ENCODE assay signal across 31 mouse cellular contexts in genomic region chr1:96556258-96556657, GRCm38 (mm10).
"Had no signal": no experiment of that assay in that cellular context is flagged by ENCODE, and none has a peak within 500 bp of the region (broad histone marks: within the 10 kb centered on the region; RNA-seq: fewer than 3 reads in every experiment).

No protein-coding gene starts in this region.

- ATAC-seq: liver, embryonic 12.5 days; liver, postnatal 0 days; lung, postnatal 0 days; midbrain, embryonic 13.5 days; midbrain, embryonic 15.5 days; midbrain, embryonic 16.5 days had no signal

- DNase-seq: left cerebral cortex, postnatal 4 days; liver; liver, embryonic 13.5 days; liver, postnatal 0 days; lung, adult 18-20 months; lung, adult 2 months; lung, embryonic 14.5 days; lung, postnatal 10 days; lung, postnatal 14 days; lung, postnatal 36 days; lung, postnatal 4 days; midbrain, embryonic 14.5 days had no signal

- H3K9ac ChIP-seq: limb, embryonic 12.5 days; limb, embryonic 13.5 days; limb, embryonic 15.5 days; liver, embryonic 12.5 days; liver, embryonic 13.5 days; liver, embryonic 14.5 days; liver, embryonic 15.5 days; liver, postnatal 0 days; lung, embryonic 14.5 days; lung, embryonic 15.5 days; midbrain, embryonic 12.5 days; midbrain, embryonic 13.5 days; midbrain, embryonic 15.5 days had no signal

- H3K9me3 ChIP-seq: limb, embryonic 10.5 days; limb, embryonic 12.5 days; limb, embryonic 13.5 days; limb, embryonic 15.5 days; liver, embryonic 12.5 days; liver, embryonic 13.5 days; liver, embryonic 15.5 days; lung, embryonic 15.5 days; megakaryocyte, embryonic 14.5 days; midbrain, embryonic 10.5 days; midbrain, embryonic 12.5 days; midbrain, embryonic 13.5 days; midbrain, embryonic 15.5 days had no signal

- H3K27ac ChIP-seq: limb, embryonic 10.5 days; limb, embryonic 12.5 days; limb, embryonic 13.5 days; limb, embryonic 15.5 days; liver, embryonic 12.5 days; liver, embryonic 13.5 days; liver, embryonic 14.5 days; liver, embryonic 15.5 days; lung, embryonic 15.5 days; macrophage; midbrain, embryonic 10.5 days; midbrain, embryonic 12.5 days; midbrain, embryonic 13.5 days; midbrain, embryonic 15.5 days had no signal

- H3K4me1 ChIP-seq: limb, embryonic 10.5 days; limb, embryonic 12.5 days; limb, embryonic 13.5 days; limb, embryonic 15.5 days; liver, embryonic 12.5 days; liver, embryonic 13.5 days; liver, embryonic 15.5 days; lung, embryonic 15.5 days; megakaryocyte, embryonic 14.5 days; midbrain, embryonic 10.5 days; midbrain, embryonic 12.5 days; midbrain, embryonic 13.5 days; midbrain, embryonic 15.5 days had no signal

- H3K4me2 ChIP-seq: limb, embryonic 12.5 days; limb, embryonic 13.5 days; limb, embryonic 15.5 days; liver, embryonic 11.5 days; liver, embryonic 12.5 days; liver, embryonic 13.5 days; liver, embryonic 15.5 days; lung, embryonic 14.5 days; lung, embryonic 15.5 days; midbrain, embryonic 11.5 days; midbrain, embryonic 12.5 days; midbrain, embryonic 13.5 days; midbrain, embryonic 15.5 days had no signal

- H3K4me3 ChIP-seq: limb, embryonic 10.5 days; limb, embryonic 12.5 days; limb, embryonic 13.5 days; limb, embryonic 15.5 days; liver, embryonic 12.5 days; liver, embryonic 13.5 days; liver, embryonic 15.5 days; lung, embryonic 15.5 days; megakaryocyte, embryonic 14.5 days; midbrain, embryonic 10.5 days; midbrain, embryonic 12.5 days; midbrain, embryonic 13.5 days; midbrain, embryonic 15.5 days; myocyte had no signal

- H3K36me3 ChIP-seq: limb, embryonic 10.5 days; limb, embryonic 12.5 days; limb, embryonic 13.5 days; limb, embryonic 15.5 days; liver, embryonic 12.5 days; liver, embryonic 13.5 days; liver, embryonic 15.5 days; lung, embryonic 15.5 days; midbrain, embryonic 10.5 days; midbrain, embryonic 12.5 days; midbrain, embryonic 13.5 days; midbrain, embryonic 15.5 days had no signal

- H3K27me3 ChIP-seq: limb, embryonic 12.5 days; limb, embryonic 13.5 days; limb, embryonic 15.5 days; liver, embryonic 12.5 days; liver, embryonic 13.5 days; liver, embryonic 15.5 days; lung, embryonic 15.5 days; megakaryocyte, embryonic 14.5 days; midbrain, embryonic 12.5 days; midbrain, embryonic 13.5 days; midbrain, embryonic 15.5 days had no signal
